Mouse (Mus musculus) intestine, postnatal 0 days (tissue): ENCODE data around the gene Trim38. TPM values are rescaled to one million over a fixed set of nuclear protein-coding genes. Genes with fewer than 3 reads are reported as not detected.
"Not testable (repeated sequence)": the region's sequence is repeated elsewhere in the genome, so short reads cannot be mapped to it uniquely, and the experiment has no call there.

Experiments
- ATAC-seq: fragments of 200-750 bp; cut with Nextera tagmentation; 2 replicates; pipeline ENCODE4 v1.8.0; 2017; ENCODE audit warnings: mild to moderate bottlenecking, moderate TSS enrichment, moderate library complexity
- H3K27ac ChIP-seq: fragments of 300-500 bp; sonication (generic); 2 replicates; pipeline ENCODE4 v1.5.1; 2014; ENCODE audit warnings: mild to moderate bottlenecking, low read depth, low read length, moderate library complexity
- H3K27me3 ChIP-seq: fragments of 300-500 bp; sonication (generic); replicated peaks from 2 replicates; pipeline ENCODE4 v1.6.1; 2014; ENCODE audit warnings: low read length, mixed read lengths; ENCODE audit not compliant: control insufficient read depth, insufficient read depth
- H3K36me3 ChIP-seq: fragments of 300-500 bp; sonication (generic); 2 replicates; pipeline ENCODE4 v1.6.1; 2014; ENCODE audit warnings: mild to moderate bottlenecking, moderate library complexity; ENCODE audit not compliant: control insufficient read depth, insufficient read depth
- H3K4me1 ChIP-seq: fragments of 300-500 bp; sonication (generic); replicated peaks from 2 replicates; pipeline ENCODE4 v1.6.1; 2014; ENCODE audit warnings: antibody characterized with exemption, low read length, mixed read lengths; ENCODE audit not compliant: control insufficient read depth, insufficient read depth
- H3K4me2 ChIP-seq: fragments of 300-500 bp; sonication (generic); replicated peaks from 2 replicates; pipeline ENCODE4 v1.6.1; 2014; ENCODE audit warnings: low read depth, mild to moderate bottlenecking, moderate library complexity
- H3K4me3 ChIP-seq: fragments of 300-500 bp; sonication (generic); 2 replicates; pipeline ENCODE4 v1.5.1; 2014; ENCODE audit warnings: low read depth, low read length
- H3K9ac ChIP-seq: fragments of 300-500 bp; sonication (generic); 2 replicates; pipeline ENCODE4 v1.6.1; 2014; ENCODE audit warnings: mild to moderate bottlenecking, low read depth, low read length
- H3K9me3 ChIP-seq: fragments of 300-500 bp; sonication (generic); 2 replicates; pipeline ENCODE4 v1.6.1; 2016; ENCODE audit warnings: mixed run types; ENCODE audit not compliant: control insufficient read depth
- CTCF ChIP-seq: sonication (generic); IDR thresholded peaks from 2 replicates; pipeline ENCODE4 v1.5.1; 2016; ENCODE audit warnings: low read depth, mild to moderate bottlenecking, control low read depth, antibody characterized with exemption, moderate library complexity
- WGBS: fragments of 180-500 bp; shearing (Covaris S2); extraction: QIAGEN DNeasy Blood & Tissue Kit; methylation state at CpG from one replicate; pipeline ENCODE4 v1.1.7; 2014; 5-methylcytosine and 5-hydroxymethylcytosine counted together
- polyA plus RNA-seq: library from polyadenylated mRNA; unstranded; fragments of >200 nt; fragmentation: Nextera tagmentation; extraction: Ambion mirVana; gene quantifications from 2 replicates; pipeline ENCODE4 v1.2.1, GENCODE M21; 2015

Trim38 gene
- polyA plus RNA-seq, 1 experiment from 2014 or later, result not detected

- no peak for TF ChIP-seq CTCF
- Histone ChIP-seq H3K27ac (0 out of 2 replicates have a peak overlapping the region, but pooled peaks have one; percentile 16), H3K4me2 (no peak overlapping the region), H3K27me3 (no peaks in the 10 kb centered on the region), H3K9me3 (no peaks in the 10 kb centered on the region), H3K4me3 (no peak overlapping the region), H3K4me1 (peaks cover 4% of the 10 kb centered on the region; the same call in 1 of the 2 replicates), H3K36me3 (no peaks in the 10 kb centered on the region), H3K9ac (no peak overlapping the region)
- 94% methylated on average over 5 of the region's 5 CpGs for WGBS
- ATAC-seq, result no peak
Observed at GRCm38 (mm10) chr13:23749563-23750121, 20.1 kb upstream of the Trim38 start.

DNA sequence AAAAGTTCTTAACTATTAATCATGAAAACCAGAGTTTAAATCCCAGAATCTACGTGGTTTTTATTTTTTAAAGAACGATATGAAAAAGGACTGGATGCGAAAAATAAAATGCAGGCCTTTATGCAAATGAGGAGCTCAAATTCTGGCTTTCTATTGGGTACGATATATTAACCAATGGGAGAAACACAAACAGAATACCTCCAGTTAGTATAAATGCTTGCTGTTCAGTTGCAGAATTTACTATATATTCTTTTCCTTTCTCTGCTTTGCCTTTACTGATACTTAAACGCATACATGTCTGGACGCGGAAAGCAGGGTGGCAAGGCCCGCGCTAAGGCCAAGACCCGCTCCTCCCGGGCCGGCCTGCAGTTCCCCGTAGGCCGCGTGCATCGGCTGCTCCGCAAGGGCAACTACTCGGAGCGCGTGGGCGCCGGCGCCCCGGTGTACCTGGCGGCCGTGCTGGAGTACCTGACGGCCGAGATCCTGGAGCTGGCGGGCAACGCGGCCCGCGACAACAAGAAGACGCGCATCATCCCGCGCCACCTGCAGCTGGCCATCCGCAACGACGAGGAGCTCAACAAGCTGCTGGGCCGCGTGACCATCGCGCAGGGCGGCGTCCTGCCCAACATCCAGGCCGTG lies 18.8 kb upstream of the Trim38 start, which contains the start of gene Hist1h2ab:
Gene Hist1h2ab (plus strand): TSS at position 288 of the 639 bp plus-strand sequence.
- H3K4me1 ChIP-seq, result not testable (repeated sequence)

GRCm38 (mm10) chr13:23751478-23751956 lies 18.2 kb upstream of the Trim38 start:
- Histone ChIP-seq H3K4me3 (peak overlapping the region; percentile 32), H3K4me1 (peaks cover 4% of the 10 kb centered on the region; the same call in 1 of the 2 replicates), H3K4me2 (peak overlapping the region; percentile 72), H3K27ac (peak overlapping the region; percentile 77), H3K9ac (no peak overlapping the region), H3K9me3 (no peaks in the 10 kb centered on the region), H3K36me3 (no peaks in the 10 kb centered on the region), H3K27me3 (no peaks in the 10 kb centered on the region)
- under 1% methylated on average over 11 of the region's 11 CpGs for WGBS
- TF ChIP-seq CTCF, result no peak
- ATAC-seq, result no peak

More for the DNA sequence above, 18.8 kb upstream of the Trim38 start, which contains the start of gene Hist1h2ab:
- peak; percentile 38; the same call in 1 of the 2 replicates for TF ChIP-seq CTCF
- Histone ChIP-seq H3K27ac (peak within 1 kb of the TSS; percentile 77), H3K4me2 (peak within 1 kb of the TSS; percentile 72), H3K4me3 (peak within 1 kb of the TSS; percentile 32)
- H3K36me3 ChIP-seq, H3K27me3 ChIP-seq, H3K9me3 ChIP-seq, H3K9ac ChIP-seq: not testable (repeated sequence)
- under 1% methylated on average over 24 of the region's 47 CpGs for WGBS
- peak; percentile 50; the same call in 1 of the 2 replicates for ATAC-seq

DNA sequence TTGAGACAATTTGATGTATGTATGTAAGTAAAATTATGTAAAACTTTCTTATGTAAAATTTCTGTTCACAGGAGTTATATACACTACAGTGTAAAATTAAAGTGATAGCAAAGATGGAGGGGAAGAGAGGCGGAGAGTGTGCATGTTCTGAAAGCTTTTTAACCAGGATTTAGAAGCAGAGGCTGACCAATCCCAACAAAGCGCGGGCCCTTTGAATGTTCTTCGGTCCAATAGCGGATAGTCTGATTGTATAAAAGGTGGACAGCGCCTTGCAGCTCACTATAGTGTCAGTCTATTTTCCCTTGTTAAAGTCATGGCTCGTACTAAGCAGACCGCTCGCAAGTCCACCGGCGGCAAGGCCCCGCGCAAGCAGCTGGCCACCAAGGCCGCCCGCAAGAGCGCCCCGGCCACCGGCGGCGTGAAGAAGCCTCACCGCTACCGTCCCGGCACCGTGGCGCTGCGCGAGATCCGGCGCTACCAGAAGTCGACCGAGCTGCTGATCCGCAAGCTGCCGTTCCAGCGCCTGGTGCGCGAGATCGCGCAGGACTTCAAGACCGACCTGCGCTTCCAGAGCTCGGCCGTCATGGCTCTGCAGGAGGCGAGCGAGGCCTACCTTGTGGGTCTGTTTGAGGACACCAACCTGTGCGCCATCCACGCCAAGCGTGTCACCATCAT lies 17.5 kb upstream of the Trim38 start, which contains the start of gene Hist1h3b:
Gene Hist1h3b (plus strand): TSS at position 201 of the 675 bp plus-strand sequence.
- Histone ChIP-seq H3K4me3 (peak within 1 kb of the TSS; percentile 32), H3K27ac (peak within 1 kb of the TSS; percentile 77), H3K4me2 (peak within 1 kb of the TSS; percentile 72)
- TF ChIP-seq CTCF, result 0 out of 2 replicates have a peak, but pooled peaks have one; percentile 4
- under 1% methylated on average over 18 of the region's 47 CpGs for whole genome bisulfite sequencing
- not testable (repeated sequence) for H3K9me3 ChIP-seq, H3K27me3 ChIP-seq, H3K4me1 ChIP-seq, H3K36me3 ChIP-seq, H3K9ac ChIP-seq
- peak; percentile 71 for ATAC-seq

DNA sequence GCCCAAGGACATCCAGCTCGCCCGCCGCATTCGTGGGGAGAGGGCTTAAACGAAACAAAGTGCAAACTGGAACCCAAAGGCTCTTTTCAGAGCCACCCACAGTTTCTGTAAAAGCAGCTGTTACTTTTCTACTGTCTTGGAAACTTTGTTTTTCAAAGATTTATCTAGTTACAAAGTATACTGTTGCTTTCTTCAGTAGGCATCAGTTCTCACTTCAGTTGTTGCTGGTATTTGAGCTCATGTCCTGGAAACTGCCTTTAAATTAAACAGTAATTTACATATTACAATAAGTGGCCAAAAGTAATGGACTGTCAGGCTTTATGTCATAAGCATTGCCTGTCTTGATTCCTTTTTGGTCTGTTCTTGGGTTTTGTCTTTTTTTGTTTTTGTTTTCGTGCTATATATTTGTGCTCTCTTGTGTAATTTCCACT lies 17.0 kb upstream of the Trim38 start:
- Histone ChIP-seq H3K36me3 (no peaks in the 10 kb centered on the region), H3K9ac (no peak overlapping the region), H3K4me3 (peak overlapping the region; percentile 20; the same call in 1 of the 2 replicates), H3K27ac (no peak overlapping the region), H3K4me1 (peaks cover 3% of the 10 kb centered on the region; the same call in 1 of the 2 replicates), H3K4me2 (peak overlapping the region; percentile 47), H3K27me3 (no peaks in the 10 kb centered on the region), H3K9me3 (no peaks in the 10 kb centered on the region)
- no peak for TF ChIP-seq CTCF
- WGBS, result 8% methylated on average over 6 of the region's 6 CpGs
- no peak for ATAC-seq
